Mouse (Mus musculus): ENCODE measurements at regions not wholly inside any gene's neighbourhood (a gene's known extent, or its start where the extent isn't known, plus 50 kb on each side); places are given as distances from the start of the nearest gene placed in this dataset.

DNA sequence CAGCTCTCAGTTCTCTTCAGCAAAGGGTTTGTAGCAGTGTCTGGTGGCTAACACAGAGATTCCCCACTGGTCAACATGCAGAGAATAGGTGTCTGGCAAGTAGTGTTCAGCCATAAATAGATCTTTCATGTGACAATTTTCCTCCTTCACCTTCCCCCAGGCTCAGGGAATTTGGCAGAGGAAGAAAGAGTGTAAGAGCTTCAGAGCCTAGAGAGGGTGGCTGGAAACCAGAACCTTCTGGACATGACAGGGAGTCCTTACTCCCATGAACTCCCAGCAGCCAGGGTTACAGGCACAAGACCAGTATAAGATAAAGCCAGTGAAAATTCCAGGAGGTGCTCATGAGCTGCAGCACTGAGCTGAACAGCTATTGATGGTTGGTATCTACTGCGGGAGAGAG lies 251.1 kb downstream of the Nedd1 start:
- no peak for ATAC-seq (ENCODE audit: low FRiP score)
- no peaks in the 10 kb centered on the region for H3K4me1 ChIP-seq
- no peak overlapping the region for H3K4me3 ChIP-seq (replicated peaks)
- H3K9ac ChIP-seq (replicated peaks): no peak overlapping the region
- H3K36me3 ChIP-seq: no peaks in the 10 kb centered on the region
- H3K27ac ChIP-seq (replicated peaks): no peak overlapping the region
- WGBS: 96% methylated on average over 1 of the region's 1 CpGs
- no peak overlapping the region for H3K4me2 ChIP-seq
- no peaks in the 10 kb centered on the region for H3K27me3 ChIP-seq (replicated peaks)
- no peaks in the 10 kb centered on the region for H3K9me3 ChIP-seq (replicated peaks)

GRCm38 (mm10) chr10:92455195-92455594 lies 267.0 kb downstream of the Nedd1 start:
- Histone ChIP-seq H3K27ac (replicated peaks) (no peak overlapping the region), H3K36me3 (no peaks in the 10 kb centered on the region), H3K9me3 (replicated peaks) (no peaks in the 10 kb centered on the region), H3K27me3 (replicated peaks) (no peaks in the 10 kb centered on the region), H3K4me3 (replicated peaks) (no peak overlapping the region), H3K4me2 (no peak overlapping the region), H3K9ac (replicated peaks) (no peak overlapping the region), H3K4me1 (0 out of 2 replicates have a peak, but pooled peaks cover 9% of the 10 kb centered on the region)
- ATAC-seq (ENCODE audit: low FRiP score): no peak
- 93% methylated on average over 1 of the region's 1 CpGs for WGBS

- Histone ChIP-seq H3K36me3 (no peaks in the 10 kb centered on the region), H3K4me1 (0 out of 2 replicates have a peak, but pooled peaks cover 9% of the 10 kb centered on the region), H3K9me3 (replicated peaks) (no peaks in the 10 kb centered on the region), H3K27ac (replicated peaks) (no peak overlapping the region), H3K4me3 (replicated peaks) (no peak overlapping the region), H3K27me3 (replicated peaks) (no peaks in the 10 kb centered on the region), H3K9ac (replicated peaks) (no peak overlapping the region), H3K4me2 (no peak overlapping the region)
- 60% methylated on average over 5 of the region's 5 CpGs for WGBS
- ATAC-seq (ENCODE audit: low FRiP score): no peak
Measured at GRCm38 (mm10) chr10:92453550-92453949, 268.7 kb downstream of the Nedd1 start.

DNA sequence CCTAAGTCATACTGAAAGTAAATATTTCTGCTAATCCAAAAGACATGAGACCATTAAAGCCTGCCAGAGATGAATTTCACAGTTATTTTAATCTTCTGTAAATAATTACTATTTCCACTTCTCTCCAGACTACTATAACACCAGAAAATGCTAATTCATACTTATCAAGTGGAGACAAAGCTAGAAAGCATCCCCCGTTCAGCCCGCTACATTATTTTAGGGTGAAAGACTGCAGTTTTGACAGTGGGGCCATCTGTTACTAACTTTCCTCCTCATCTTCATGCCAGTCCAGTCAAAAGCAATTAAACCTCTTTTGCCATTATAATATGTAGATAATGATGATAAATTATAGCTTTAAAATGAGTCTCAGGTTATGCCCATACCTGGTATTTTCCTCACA lies 276.3 kb downstream of the Nedd1 start:
- no peak for ATAC-seq (ENCODE audit: low FRiP score)
- Histone ChIP-seq H3K9me3 (replicated peaks) (no peaks in the 10 kb centered on the region), H3K27ac (replicated peaks) (no peak overlapping the region), H3K4me3 (replicated peaks) (no peak overlapping the region), H3K9ac (replicated peaks) (no peak overlapping the region), H3K4me2 (no peak overlapping the region), H3K36me3 (no peaks in the 10 kb centered on the region), H3K27me3 (replicated peaks) (no peaks in the 10 kb centered on the region), H3K4me1 (no peaks in the 10 kb centered on the region)
- 65% methylated on average over 2 of the region's 2 CpGs for WGBS

GRCm38 (mm10) chr10:92438621-92439394 lies 283.4 kb downstream of the Nedd1 start:
- ATAC-seq (ENCODE audit: low FRiP score): no peak

GRCm38 (mm10) chr10:92429256-92429655 lies 293.0 kb downstream of the Nedd1 start:
- Histone ChIP-seq H3K4me2 (no peak overlapping the region), H3K27ac (replicated peaks) (no peak overlapping the region), H3K4me3 (replicated peaks) (no peak overlapping the region)

More at GRCm38 (mm10) chr10:92438621-92439394, 283.4 kb downstream of the Nedd1 start:
- 0 out of 2 replicates have a peak overlapping the region, but pooled peaks have one; percentile 33 for H3K27ac ChIP-seq (replicated peaks)
- 0 out of 2 replicates have a peak, but pooled peaks cover 3% of the 10 kb centered on the region for H3K4me1 ChIP-seq
- no peak overlapping the region for H3K4me2 ChIP-seq
- no peaks in the 10 kb centered on the region for H3K36me3 ChIP-seq
- H3K4me3 ChIP-seq (replicated peaks): no peak overlapping the region
- 31% methylated on average over 8 of the region's 8 CpGs for WGBS
- no peak overlapping the region for H3K9ac ChIP-seq (replicated peaks)
- H3K9me3 ChIP-seq (replicated peaks): no peaks in the 10 kb centered on the region
- H3K27me3 ChIP-seq (replicated peaks): no peaks in the 10 kb centered on the region

GRCm38 (mm10) chr10:92428026-92428425 lies 294.2 kb downstream of the Nedd1 start:
- Histone ChIP-seq H3K9me3 (replicated peaks) (no peaks in the 10 kb centered on the region), H3K4me3 (replicated peaks) (no peak overlapping the region), H3K27me3 (replicated peaks) (no peaks in the 10 kb centered on the region), H3K9ac (replicated peaks) (no peak overlapping the region), H3K4me1 (peaks cover 3% of the 10 kb centered on the region; the same call in 1 of the 2 replicates), H3K36me3 (no peaks in the 10 kb centered on the region), H3K27ac (replicated peaks) (no peak overlapping the region), H3K4me2 (no peak overlapping the region)
- no peak for ATAC-seq (ENCODE audit: low FRiP score)
- WGBS: 7% methylated on average over 4 of the region's 4 CpGs

More at GRCm38 (mm10) chr10:92429256-92429655, 293.0 kb downstream of the Nedd1 start:
- 69% methylated on average over 7 of the region's 7 CpGs for WGBS
- no peak for ATAC-seq (ENCODE audit: low FRiP score)
- Histone ChIP-seq H3K27me3 (replicated peaks) (no peaks in the 10 kb centered on the region), H3K36me3 (no peaks in the 10 kb centered on the region), H3K4me1 (peaks cover 3% of the 10 kb centered on the region; the same call in 1 of the 2 replicates), H3K9ac (replicated peaks) (no peak overlapping the region), H3K9me3 (replicated peaks) (no peaks in the 10 kb centered on the region)

DNA sequence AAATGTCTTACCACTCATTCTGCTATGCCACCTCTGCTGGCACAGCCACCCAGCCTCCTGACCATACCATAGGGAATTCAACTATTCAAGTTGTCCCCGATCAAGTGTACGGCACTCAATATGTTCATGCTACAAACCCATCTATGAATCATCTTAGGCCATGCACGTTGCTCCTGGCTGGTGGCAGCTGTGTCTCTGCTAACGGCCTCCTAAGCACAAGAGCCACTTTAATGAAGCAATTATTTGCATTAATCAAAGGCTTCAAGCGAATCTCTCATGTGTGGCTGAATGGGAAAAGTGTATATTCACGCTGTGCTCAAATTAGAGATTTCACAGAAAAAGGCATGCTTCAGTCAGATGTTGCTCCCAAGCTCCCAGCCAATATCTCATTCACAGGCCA lies 295.8 kb downstream of the Nedd1 start:
- Histone ChIP-seq H3K9ac (replicated peaks) (no peak overlapping the region), H3K4me1 (peaks cover 3% of the 10 kb centered on the region; the same call in 1 of the 2 replicates), H3K9me3 (replicated peaks) (no peaks in the 10 kb centered on the region), H3K36me3 (no peaks in the 10 kb centered on the region), H3K4me3 (replicated peaks) (no peak overlapping the region), H3K4me2 (no peak overlapping the region), H3K27me3 (replicated peaks) (no peaks in the 10 kb centered on the region), H3K27ac (replicated peaks) (no peak overlapping the region)
- WGBS: 41% methylated on average over 6 of the region's 6 CpGs
- no peak for ATAC-seq (ENCODE audit: low FRiP score)

DNA sequence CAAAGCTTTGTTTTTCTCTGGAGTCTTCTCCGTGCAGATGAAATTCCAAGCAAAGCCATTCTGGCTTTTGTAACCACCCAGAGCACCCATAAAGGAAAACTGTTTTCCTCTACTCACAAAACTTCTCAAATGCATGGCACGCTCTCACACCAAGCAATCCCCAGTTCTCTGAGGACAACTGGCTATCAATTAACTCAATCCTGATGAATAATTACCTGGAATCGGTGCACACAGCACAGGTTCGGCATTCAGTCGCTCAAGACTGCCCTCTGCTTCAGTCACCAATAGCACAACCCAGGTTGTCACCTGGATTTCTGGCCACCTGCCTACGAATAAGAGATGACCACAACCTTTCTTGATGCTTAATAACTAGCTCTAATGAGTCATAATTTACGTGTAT lies 309.5 kb downstream of the Nedd1 start:
- Histone ChIP-seq H3K4me3 (replicated peaks) (no peak overlapping the region), H3K4me1 (no peaks in the 10 kb centered on the region), H3K9ac (replicated peaks) (no peak overlapping the region), H3K27ac (replicated peaks) (no peak overlapping the region), H3K36me3 (no peaks in the 10 kb centered on the region), H3K9me3 (replicated peaks) (no peaks in the 10 kb centered on the region), H3K27me3 (replicated peaks) (no peaks in the 10 kb centered on the region), H3K4me2 (no peak overlapping the region)
- ATAC-seq (ENCODE audit: low FRiP score): no peak
- 86% methylated on average over 7 of the region's 7 CpGs for WGBS

DNA sequence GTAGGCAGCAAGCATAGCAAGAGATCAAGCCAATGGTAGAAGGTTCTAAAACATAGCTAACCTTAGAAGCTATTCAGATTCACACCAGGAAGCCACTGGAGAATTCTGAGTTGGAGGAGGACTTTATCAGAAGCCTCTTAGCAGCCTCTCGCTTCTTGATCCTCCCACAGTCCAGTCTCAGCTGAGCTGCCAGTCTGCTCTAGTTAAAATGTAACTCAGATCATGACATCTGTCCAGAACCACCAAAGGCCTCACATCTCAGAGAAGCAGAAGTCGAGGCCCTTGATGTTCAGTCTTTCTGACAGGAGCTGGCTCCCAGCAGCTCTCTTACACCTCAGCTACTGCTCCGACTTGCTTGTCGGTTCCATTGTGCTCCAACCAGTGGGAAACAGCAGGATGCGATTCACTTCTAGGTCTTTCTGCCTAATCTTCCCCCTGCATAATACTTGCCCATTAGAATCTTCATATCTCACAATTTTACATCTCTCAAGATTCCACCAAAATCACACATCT lies 311.4 kb downstream of the Nedd1 start:
- no peaks in the 10 kb centered on the region for H3K36me3 ChIP-seq
- no peak overlapping the region for H3K4me3 ChIP-seq (replicated peaks)
- H3K9ac ChIP-seq (replicated peaks): no peak overlapping the region
- no peaks in the 10 kb centered on the region for H3K4me1 ChIP-seq
- no peaks in the 10 kb centered on the region for H3K27me3 ChIP-seq (replicated peaks)
- no peaks in the 10 kb centered on the region for H3K9me3 ChIP-seq (replicated peaks)
- H3K27ac ChIP-seq (replicated peaks): no peak overlapping the region
- H3K4me2 ChIP-seq: no peak overlapping the region
- WGBS: 76% methylated on average over 5 of the region's 5 CpGs
- ATAC-seq (ENCODE audit: low FRiP score): no peak

DNA sequence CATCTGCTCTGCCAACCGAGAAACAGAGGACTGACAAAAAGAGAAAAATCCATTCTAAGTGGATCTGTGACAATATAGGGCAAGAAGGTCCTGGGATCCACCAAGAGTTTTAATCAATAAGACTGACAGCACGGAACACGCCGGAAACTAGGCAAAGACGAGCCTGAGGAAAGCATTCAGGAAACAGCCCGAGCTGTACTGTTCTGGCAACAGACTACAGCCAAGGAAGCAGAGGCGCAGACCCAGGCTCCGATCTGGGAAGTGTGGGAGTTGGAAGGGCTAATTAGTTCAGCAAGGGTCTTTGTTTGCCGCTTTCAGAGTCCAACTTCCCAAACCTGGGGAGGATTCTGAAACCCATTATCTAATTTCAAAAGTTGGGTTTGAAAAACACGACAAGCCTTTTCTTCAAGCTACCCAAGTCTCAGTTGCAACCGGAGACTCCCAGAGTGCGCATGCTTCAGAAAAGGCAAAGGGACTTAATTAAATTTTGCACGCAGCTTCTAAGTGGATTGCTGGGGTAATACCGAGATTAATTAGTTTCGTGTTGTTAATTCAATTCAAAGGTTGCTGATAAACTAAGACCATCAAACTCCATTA lies 317.4 kb downstream of the Nedd1 start:
- peak overlapping the region; percentile 39 for H3K4me2 ChIP-seq
- H3K4me1 ChIP-seq: peaks cover 4% of the 10 kb centered on the region; the same call in 1 of the 2 replicates
- H3K36me3 ChIP-seq: no peaks in the 10 kb centered on the region
- no peaks in the 10 kb centered on the region for H3K9me3 ChIP-seq (replicated peaks)
- no peak for ATAC-seq (ENCODE audit: low FRiP score)
- no peak overlapping the region for H3K27ac ChIP-seq (replicated peaks)
- no peaks in the 10 kb centered on the region for H3K27me3 ChIP-seq (replicated peaks)
- WGBS: 56% methylated on average over 15 of the region's 15 CpGs
- no peak overlapping the region for H3K9ac ChIP-seq (replicated peaks)
- H3K4me3 ChIP-seq (replicated peaks): no peak overlapping the region

DNA sequence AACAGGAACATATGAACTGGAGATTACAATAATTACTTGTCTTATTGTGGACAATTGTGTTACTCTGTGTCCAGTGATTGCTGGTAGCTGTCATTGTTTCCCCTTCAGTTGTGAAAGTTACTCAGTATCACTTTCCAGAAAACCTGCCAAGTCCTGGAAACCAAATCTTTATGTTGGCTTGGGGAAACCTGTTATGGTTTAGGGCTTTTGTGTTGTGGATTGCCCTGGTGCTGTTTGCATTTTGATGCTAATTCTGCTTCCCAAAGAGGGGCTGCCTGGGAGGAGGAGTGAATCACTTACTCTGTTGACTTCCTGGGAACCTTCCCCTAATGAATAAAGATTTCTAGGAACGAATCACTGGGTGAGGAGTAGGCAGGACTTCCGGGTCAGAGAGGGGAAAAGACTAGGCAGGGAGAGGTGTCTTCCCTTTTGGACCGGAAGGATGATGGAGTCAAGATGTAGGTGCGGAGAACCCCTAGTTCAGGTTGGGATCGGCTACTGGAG lies 321.6 kb downstream of the Nedd1 start:
- no peak overlapping the region for H3K27ac ChIP-seq (replicated peaks)
- no peak overlapping the region for H3K4me3 ChIP-seq (replicated peaks)
- H3K27me3 ChIP-seq (replicated peaks): no peaks in the 10 kb centered on the region
- no peak overlapping the region for H3K9ac ChIP-seq (replicated peaks)
- no peak overlapping the region for H3K4me2 ChIP-seq
- ATAC-seq (ENCODE audit: low FRiP score): no peak
- no peaks in the 10 kb centered on the region for H3K36me3 ChIP-seq
- WGBS: 60% methylated on average over 5 of the region's 5 CpGs
- H3K9me3 ChIP-seq (replicated peaks): no peaks in the 10 kb centered on the region
- H3K4me1 ChIP-seq: peaks cover 4% of the 10 kb centered on the region; the same call in 1 of the 2 replicates
